Mouse (Mus musculus) liver, adult 2 months (tissue): ENCODE results near the gene Tmem132d. TPM values are rescaled to one million over a fixed set of nuclear protein-coding genes. Genes with fewer than 3 reads are reported as not detected.

Experiments used
- DNase-seq: peaks from one replicate; pipeline ENCODE4 v3.0.0-alpha.2; 2011; ENCODE audit warnings: low read depth, low spot score; ENCODE audit errors: extremely low read depth
- H3K27ac ChIP-seq: fragments of 200-500 bp; replicated peaks from 2 replicates; pipeline ENCODE4 v1.5.1; 2012; ENCODE audit warnings: low read depth, mild to moderate bottlenecking, control low read depth, inconsistent platforms, low read length; ENCODE audit not compliant: insufficient read depth
- H3K27me3 ChIP-seq: fragments of 200-500 bp; 2 replicates; pipeline ENCODE4 v1.6.1; 2012; ENCODE audit warnings: mild to moderate bottlenecking, moderate library complexity, low read length, inconsistent platforms; ENCODE audit not compliant: control insufficient read depth, insufficient read depth
- H3K36me3 ChIP-seq: fragments of 200-500 bp; 2 replicates; pipeline ENCODE4 v1.6.1; 2012; ENCODE audit warnings: low read length, inconsistent platforms; ENCODE audit not compliant: control insufficient read depth, insufficient read depth
- H3K4me1 ChIP-seq: fragments of 200-500 bp; 2 replicates; pipeline ENCODE4 v1.6.1; 2011; ENCODE audit warnings: low read length; ENCODE audit not compliant: control insufficient read depth, insufficient read depth
- H3K4me3 ChIP-seq: fragments of 200-500 bp; 2 replicates; pipeline ENCODE4 v1.5.1; 2011; ENCODE audit warnings: low read depth, mild to moderate bottlenecking, control low read depth, low read length, moderate library complexity; ENCODE audit not compliant: insufficient read depth
- H3K79me2 ChIP-seq: fragments of 200-500 bp; 2 replicates; pipeline ENCODE4 v1.6.1; 2012; ENCODE audit warnings: inconsistent platforms, mild to moderate bottlenecking, low read length, moderate library complexity; ENCODE audit not compliant: control insufficient read depth, insufficient read depth
- H3K9ac ChIP-seq: fragments of 200-500 bp; 2 replicates; pipeline ENCODE4 v1.6.1; 2012; ENCODE audit warnings: low read depth, mild to moderate bottlenecking, control low read depth, inconsistent platforms, low read length
- CTCF ChIP-seq: fragments of 200-500 bp; IDR thresholded peaks from 2 replicates; pipeline ENCODE4 v1.5.1; 2011; ENCODE audit warnings: low read depth, low read length, control low read depth
- POLR2A ChIP-seq: fragments of 200-500 bp; IDR thresholded peaks from 2 replicates; pipeline ENCODE4 v1.6.1; 2011; ENCODE audit warnings: low read length, control low read depth; ENCODE audit not compliant: insufficient read depth; ENCODE audit errors: extremely low read depth
- WGBS: fragments of 180-500 bp; shearing (Covaris S2); methylation state at CpG from one replicate; pipeline ENCODE4 v1.1.7; 2018; 5-methylcytosine and 5-hydroxymethylcytosine counted together
- polyA plus RNA-seq: library from polyadenylated mRNA; depleted of rRNA; stranded (reverse); fragments of >200 nt; gene quantifications from 2 replicates; pipeline ENCODE4 v1.2.3, GENCODE M21; 2012
- total RNA-seq: library from RNA; depleted of rRNA; stranded (reverse); fragments of >200 nt; gene quantifications from 2 replicates; pipeline ENCODE4 v1.2.3, GENCODE M21; 2014

Gene Tmem132d
- total and polyA plus RNA-seq, 2 experiments = not detected

DNA sequence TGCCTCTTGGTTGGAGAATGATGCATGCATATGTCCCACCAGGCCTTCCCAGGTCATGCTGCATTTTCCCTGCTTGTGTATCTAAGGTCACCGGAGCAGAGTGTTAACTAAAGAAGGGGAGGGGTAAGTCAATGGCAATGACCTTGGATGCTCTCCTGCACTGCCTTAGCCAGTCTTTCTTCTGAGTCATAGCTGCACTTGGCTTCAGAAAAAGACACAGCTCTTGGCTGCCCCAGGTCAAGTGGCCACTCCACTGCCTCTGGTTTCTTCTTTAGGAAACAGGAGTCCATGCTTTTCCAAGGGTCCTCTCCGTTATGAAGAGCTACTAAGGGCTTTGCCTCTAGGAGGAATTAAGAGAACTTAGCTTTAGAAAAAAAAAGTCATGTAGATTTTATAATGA lies 506.2 kb downstream of the Tmem132d start:
- 71% methylated on average over 2 of the region's 2 CpGs for WGBS
- no peak overlapping the region for H3K4me3 ChIP-seq
- H3K79me2 ChIP-seq = no peaks in the 10 kb centered on the region

DNA sequence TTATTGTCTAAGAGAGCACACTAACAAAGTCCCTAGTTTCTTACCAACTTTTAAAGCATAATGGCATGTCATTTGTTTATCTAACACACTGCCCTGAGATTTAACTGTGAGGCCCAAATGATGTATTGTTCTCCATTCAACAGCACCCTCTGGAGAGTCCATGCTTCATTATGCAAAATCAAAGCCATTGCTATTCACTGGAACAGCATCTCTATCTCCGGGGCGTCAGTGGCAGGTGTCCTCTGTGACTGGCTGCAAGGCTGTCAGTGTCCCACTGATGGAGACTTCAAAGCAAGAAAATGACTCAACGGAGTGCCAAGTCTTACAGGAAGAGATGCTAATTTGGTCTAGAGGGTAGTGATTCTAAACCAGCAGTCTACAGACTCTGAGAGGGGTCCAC lies 508.8 kb downstream of the Tmem132d start:
- H3K4me3 ChIP-seq = no peak overlapping the region
- H3K4me1 ChIP-seq = no peaks in the 10 kb centered on the region
- H3K27ac ChIP-seq = no peak overlapping the region
- DNase-seq = no peak
- no peaks in the 10 kb centered on the region for H3K36me3 ChIP-seq
- no peaks in the 10 kb centered on the region for H3K79me2 ChIP-seq
- 75% methylated on average over 3 of the region's 3 CpGs for WGBS
- H3K27me3 ChIP-seq = no peaks in the 10 kb centered on the region
- H3K9ac ChIP-seq = no peak overlapping the region
- no peak for TF ChIP-seq POLR2A
- TF ChIP-seq CTCF = no peak

More for the DNA sequence above, 506.2 kb downstream of the Tmem132d start:
- no peak overlapping the region for H3K27ac ChIP-seq
- no peaks in the 10 kb centered on the region for H3K4me1 ChIP-seq
- DNase-seq = no peak
- H3K36me3 ChIP-seq = no peaks in the 10 kb centered on the region
- no peak overlapping the region for H3K9ac ChIP-seq
- TF ChIP-seq POLR2A = no peak
- TF ChIP-seq CTCF = no peak
- H3K27me3 ChIP-seq = no peaks in the 10 kb centered on the region

DNA sequence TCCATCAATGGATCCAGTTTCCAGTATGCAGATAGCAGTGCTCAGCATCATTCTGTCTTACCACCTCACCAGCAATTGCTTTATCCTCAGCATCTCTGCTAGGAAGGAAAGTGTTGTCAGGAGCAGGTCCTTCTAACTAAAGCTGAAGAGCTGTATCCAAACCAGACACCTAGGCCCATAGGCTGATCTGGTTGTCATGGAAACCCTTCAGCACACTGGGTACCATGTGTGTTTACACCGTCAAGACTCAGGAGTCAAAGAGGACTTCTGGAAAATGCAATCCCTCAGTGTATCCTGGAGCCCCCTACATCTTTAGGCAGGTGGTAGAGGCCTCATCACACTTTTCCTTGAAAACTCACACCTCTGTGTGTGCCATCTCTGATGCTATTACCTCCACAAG lies 513.7 kb downstream of the Tmem132d start:
- Histone ChIP-seq H3K36me3 (no peaks in the 10 kb centered on the region), H3K27me3 (no peaks in the 10 kb centered on the region), H3K27ac (no peak overlapping the region), H3K4me3 (no peak overlapping the region), H3K9ac (no peak overlapping the region), H3K79me2 (no peaks in the 10 kb centered on the region), H3K4me1 (no peaks in the 10 kb centered on the region)
- no peak for DNase-seq
- no peak for TF ChIP-seq CTCF
- no peak for TF ChIP-seq POLR2A
- 74% methylated on average over 1 of the region's 1 CpGs for WGBS

DNA sequence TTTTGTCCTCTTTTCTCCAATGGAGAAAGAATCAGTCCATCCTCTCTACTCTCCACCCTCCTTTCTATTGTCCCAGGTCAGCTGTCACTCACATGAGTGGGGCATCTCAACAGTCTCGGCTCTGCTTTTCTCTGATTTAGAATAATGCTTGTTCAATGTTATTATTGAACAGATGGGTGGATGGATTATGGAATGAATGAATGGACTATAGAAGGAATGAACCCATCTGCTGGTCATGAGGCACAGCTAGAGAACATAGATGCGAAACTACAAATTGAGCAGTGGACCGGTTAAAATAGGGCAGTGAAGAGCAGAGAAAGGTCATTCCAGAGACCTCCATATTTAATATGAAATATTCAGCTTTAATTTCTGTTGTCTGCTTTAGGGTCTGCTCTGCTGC lies 514.5 kb downstream of the Tmem132d start:
- H3K27me3 ChIP-seq = no peaks in the 10 kb centered on the region
- 87% methylated on average over 3 of the region's 3 CpGs for WGBS
- no peaks in the 10 kb centered on the region for H3K36me3 ChIP-seq
- no peak overlapping the region for H3K4me3 ChIP-seq
- no peak overlapping the region for H3K9ac ChIP-seq
- H3K79me2 ChIP-seq = no peaks in the 10 kb centered on the region
- no peaks in the 10 kb centered on the region for H3K4me1 ChIP-seq
- no peak for DNase-seq
- no peak overlapping the region for H3K27ac ChIP-seq
- TF ChIP-seq POLR2A (no peak), CTCF (no peak)

GRCm38 (mm10) chr5:127914157-127914556 lies 518.7 kb downstream of the Tmem132d start:
- DNase-seq = no peak
- Histone ChIP-seq H3K9ac (no peak overlapping the region), H3K79me2 (no peaks in the 10 kb centered on the region), H3K27me3 (no peaks in the 10 kb centered on the region), H3K36me3 (no peaks in the 10 kb centered on the region), H3K27ac (no peak overlapping the region), H3K4me3 (no peak overlapping the region), H3K4me1 (no peaks in the 10 kb centered on the region)
- 86% methylated on average over 11 of the region's 11 CpGs for WGBS
- TF ChIP-seq CTCF = no peak
- TF ChIP-seq POLR2A = no peak

DNA sequence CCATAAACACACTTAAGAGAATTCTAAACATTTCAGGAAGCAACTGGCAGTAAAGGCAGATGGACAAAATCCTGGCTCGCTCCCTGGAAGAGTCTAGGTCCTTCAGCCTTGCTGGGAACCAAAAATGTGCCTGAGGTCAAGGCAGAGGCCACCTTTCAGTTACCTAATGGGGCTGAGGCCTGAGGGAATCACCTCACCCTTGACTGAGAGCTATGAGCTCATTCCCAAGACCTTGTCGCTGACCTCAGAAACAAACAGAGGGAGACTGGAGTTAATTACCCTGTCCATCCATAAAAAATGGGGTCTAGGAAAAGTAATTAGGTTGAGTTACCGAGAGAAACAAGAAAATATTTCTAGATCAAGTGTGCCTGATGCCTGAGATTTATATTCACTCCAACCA lies 521.3 kb downstream of the Tmem132d start:
- no peak for DNase-seq
- Histone ChIP-seq H3K9ac (no peak overlapping the region), H3K27me3 (no peaks in the 10 kb centered on the region), H3K4me3 (no peak overlapping the region), H3K4me1 (no peaks in the 10 kb centered on the region), H3K79me2 (no peaks in the 10 kb centered on the region), H3K27ac (no peak overlapping the region), H3K36me3 (no peaks in the 10 kb centered on the region)
- 60% methylated on average over 3 of the region's 3 CpGs for WGBS
- TF ChIP-seq POLR2A = no peak
- TF ChIP-seq CTCF = no peak
